Mouse (Mus musculus) limb, embryonic 11.5 days (tissue): ENCODE measurements at regions not wholly inside any gene's neighbourhood (a gene's known extent, or its start where the extent isn't known, plus 50 kb on each side); places are given as distances from the start of the nearest gene placed in this dataset.

Experiments
- ATAC-seq: fragments of 200-750 bp; cut with Nextera tagmentation; 2 replicates; pipeline ENCODE4 v1.8.0; 2017; ENCODE audit warnings: low read depth; ENCODE audit not compliant: insufficient number of reproducible peaks, low FRiP score, low TSS enrichment
- DNase-seq: peaks from one replicate; pipeline ENCODE4 v3.0.0-alpha.2; 2015; ENCODE audit warnings: low spot score
- H3K27ac ChIP-seq: fragments of 300-500 bp; sonication (generic); replicated peaks from 2 replicates; pipeline ENCODE4 v1.5.1; 2014; ENCODE audit warnings: low read depth, mild to moderate bottlenecking, low read length
- H3K27me3 ChIP-seq: fragments of 300-500 bp; sonication (generic); 2 replicates; pipeline ENCODE4 v1.6.1; 2014; ENCODE audit warnings: mild to moderate bottlenecking, low read length, mixed read lengths; ENCODE audit not compliant: control insufficient read depth, insufficient read depth
- H3K36me3 ChIP-seq: fragments of 300-500 bp; sonication (generic); 2 replicates; pipeline ENCODE4 v1.6.1; 2014; ENCODE audit warnings: mild to moderate bottlenecking, low read length, moderate library complexity, mixed read lengths; ENCODE audit not compliant: control insufficient read depth, insufficient read depth
- H3K4me1 ChIP-seq: fragments of 300-500 bp; sonication (generic); 2 replicates; pipeline ENCODE4 v1.6.1; 2014; ENCODE audit warnings: low read length, mixed read lengths; ENCODE audit not compliant: control insufficient read depth, insufficient read depth
- H3K4me2 ChIP-seq: fragments of 300-500 bp; sonication (generic); 2 replicates; pipeline ENCODE4 v1.6.1; 2014; ENCODE audit warnings: low read depth, mild to moderate bottlenecking, moderate library complexity; ENCODE audit not compliant: severe bottlenecking
- H3K4me3 ChIP-seq: fragments of 300-500 bp; sonication (generic); 2 replicates; pipeline ENCODE4 v1.5.1; 2014; ENCODE audit warnings: low read depth, low read length
- H3K9ac ChIP-seq: fragments of 300-500 bp; sonication (generic); 2 replicates; pipeline ENCODE4 v1.6.1; 2014; ENCODE audit warnings: mild to moderate bottlenecking, low read length
- H3K9me3 ChIP-seq: fragments of 300-500 bp; sonication (generic); 2 replicates; pipeline ENCODE4 v1.6.1; 2016; ENCODE audit warnings: low read length; ENCODE audit not compliant: control insufficient read depth
- WGBS: fragments of 180-500 bp; shearing (Covaris S2); extraction: QIAGEN DNeasy Blood & Tissue Kit; methylation state at CpG from one replicate; pipeline ENCODE4 v1.1.7; 2014; 5-methylcytosine and 5-hydroxymethylcytosine counted together

GRCm38 (mm10) chr15:74404866-74405265 is 231.3 kb downstream of the Mroh4 start:
- Histone ChIP-seq H3K4me3 (no peak overlapping the region), H3K27ac (no peak overlapping the region), H3K9ac (no peak overlapping the region), H3K36me3 (no peaks in the 10 kb centered on the region), H3K4me2 (no peak overlapping the region), H3K4me1 (no peaks in the 10 kb centered on the region), H3K27me3 (no peaks in the 10 kb centered on the region), H3K9me3 (no peaks in the 10 kb centered on the region)
- DNase-seq, result no peak
- no peak for ATAC-seq
- WGBS, result 77% methylated on average over 6 of the region's 6 CpGs

- Histone ChIP-seq H3K4me2 (no peak overlapping the region), H3K27me3 (no peaks in the 10 kb centered on the region), H3K9ac (no peak overlapping the region), H3K4me1 (no peaks in the 10 kb centered on the region), H3K36me3 (no peaks in the 10 kb centered on the region), H3K4me3 (no peak overlapping the region), H3K27ac (no peak overlapping the region), H3K9me3 (no peaks in the 10 kb centered on the region)
- no peak for ATAC-seq
- 85% methylated on average over 7 of the region's 7 CpGs for WGBS
- DNase-seq, result no peak
Measured at GRCm38 (mm10) chr15:74401275-74401674, 234.9 kb downstream of the Mroh4 start.

GRCm38 (mm10) chr15:74396029-74396428 is 240.1 kb downstream of the Mroh4 start:
- H3K9ac ChIP-seq, result no peak overlapping the region
- no peak overlapping the region for H3K4me3 ChIP-seq
- H3K9me3 ChIP-seq, result no peaks in the 10 kb centered on the region
- DNase-seq, result no peak
- H3K4me1 ChIP-seq, result no peaks in the 10 kb centered on the region
- no peak overlapping the region for H3K27ac ChIP-seq
- WGBS, result 88% methylated on average over 8 of the region's 8 CpGs
- no peak for ATAC-seq
- H3K27me3 ChIP-seq, result no peaks in the 10 kb centered on the region
- H3K4me2 ChIP-seq, result no peak overlapping the region
- H3K36me3 ChIP-seq, result no peaks in the 10 kb centered on the region

GRCm38 (mm10) chr15:74387533-74387932 is 248.6 kb downstream of the Mroh4 start:
- H3K4me1 ChIP-seq, result no peaks in the 10 kb centered on the region
- 18% methylated on average over 3 of the region's 3 CpGs for WGBS
- H3K4me2 ChIP-seq, result no peak overlapping the region
- no peak for DNase-seq
- no peak for ATAC-seq
- no peak overlapping the region for H3K27ac ChIP-seq
- no peak overlapping the region for H3K4me3 ChIP-seq
- no peaks in the 10 kb centered on the region for H3K27me3 ChIP-seq
- H3K36me3 ChIP-seq, result no peaks in the 10 kb centered on the region
- H3K9ac ChIP-seq, result no peak overlapping the region
- H3K9me3 ChIP-seq, result no peaks in the 10 kb centered on the region

GRCm38 (mm10) chr15:74382556-74382955 is 253.6 kb downstream of the Mroh4 start:
- Histone ChIP-seq H3K4me2 (no peak overlapping the region), H3K9ac (no peak overlapping the region), H3K36me3 (no peaks in the 10 kb centered on the region), H3K27ac (no peak overlapping the region), H3K4me3 (no peak overlapping the region), H3K27me3 (no peaks in the 10 kb centered on the region), H3K4me1 (no peaks in the 10 kb centered on the region), H3K9me3 (no peaks in the 10 kb centered on the region)
- WGBS, result 63% methylated on average over 4 of the region's 4 CpGs
- peak; percentile 83 for DNase-seq
- ATAC-seq, result no peak

- H3K4me2 ChIP-seq, result no peak overlapping the region
- H3K9me3 ChIP-seq, result no peaks in the 10 kb centered on the region
- no peaks in the 10 kb centered on the region for H3K4me1 ChIP-seq
- H3K4me3 ChIP-seq, result no peak overlapping the region
- no peaks in the 10 kb centered on the region for H3K27me3 ChIP-seq
- no peak overlapping the region for H3K9ac ChIP-seq
- WGBS, result 83% methylated on average over 6 of the region's 6 CpGs
- H3K36me3 ChIP-seq, result no peaks in the 10 kb centered on the region
- DNase-seq (no peak), ATAC-seq (no peak)
- no peak overlapping the region for H3K27ac ChIP-seq
Measured at GRCm38 (mm10) chr15:74379366-74379765, 256.8 kb downstream of the Mroh4 start.

GRCm38 (mm10) chr15:74369461-74369860 is 266.7 kb downstream of the Mroh4 start:
- Histone ChIP-seq H3K9ac (no peak overlapping the region), H3K9me3 (no peaks in the 10 kb centered on the region), H3K4me2 (no peak overlapping the region), H3K4me1 (no peaks in the 10 kb centered on the region), H3K36me3 (no peaks in the 10 kb centered on the region), H3K27me3 (no peaks in the 10 kb centered on the region), H3K27ac (no peak overlapping the region), H3K4me3 (no peak overlapping the region)
- WGBS, result 70% methylated on average over 3 of the region's 3 CpGs
- no peak for DNase-seq
- no peak for ATAC-seq

GRCm38 (mm10) chr15:74347911-74348310 is 288.2 kb downstream of the Mroh4 start:
- ATAC-seq, result no peak
- Histone ChIP-seq H3K36me3 (no peaks in the 10 kb centered on the region), H3K27me3 (no peaks in the 10 kb centered on the region), H3K9ac (no peak overlapping the region), H3K4me2 (no peak overlapping the region), H3K9me3 (no peaks in the 10 kb centered on the region), H3K27ac (no peak overlapping the region), H3K4me1 (no peaks in the 10 kb centered on the region), H3K4me3 (no peak overlapping the region)
- DNase-seq, result no peak
- 38% methylated on average over 4 of the region's 4 CpGs for WGBS

GRCm38 (mm10) chr15:74343591-74343990 is 292.6 kb downstream of the Mroh4 start:
- H3K4me1 ChIP-seq, result no peaks in the 10 kb centered on the region
- no peaks in the 10 kb centered on the region for H3K9me3 ChIP-seq
- no peak overlapping the region for H3K27ac ChIP-seq
- no peak overlapping the region for H3K4me2 ChIP-seq
- no peak overlapping the region for H3K4me3 ChIP-seq
- ATAC-seq, result no peak
- no peaks in the 10 kb centered on the region for H3K27me3 ChIP-seq
- no peaks in the 10 kb centered on the region for H3K36me3 ChIP-seq
- 83% methylated on average over 6 of the region's 6 CpGs for WGBS
- H3K9ac ChIP-seq, result no peak overlapping the region
- DNase-seq, result no peak
